Mouse (Mus musculus) small intestine, adult 2 months (tissue): ENCODE results near the gene Scgb1a1. TPM values are rescaled to one million over a fixed set of nuclear protein-coding genes. Genes with fewer than 3 reads are reported as not detected.
A peak's percentile ranks its signal among the peaks of the same experiment; 100 is the strongest.

Experiments
- H3K27ac ChIP-seq: fragments of 200-500 bp; 2 replicates; pipeline ENCODE4 v1.5.1; 2012; ENCODE audit warnings: low read depth, low read length, control low read depth, inconsistent platforms; ENCODE audit not compliant: insufficient read depth
- H3K27me3 ChIP-seq: fragments of 200-500 bp; 2 replicates; pipeline ENCODE4 v1.6.1; 2012; ENCODE audit warnings: mild to moderate bottlenecking, moderate library complexity, low read length, inconsistent platforms; ENCODE audit not compliant: control insufficient read depth, insufficient read depth
- H3K36me3 ChIP-seq: fragments of 200-500 bp; 2 replicates; pipeline ENCODE4 v1.6.1; 2012; ENCODE audit warnings: mild to moderate bottlenecking, low read length, control low read depth, inconsistent platforms; ENCODE audit not compliant: control insufficient read depth, insufficient read depth
- H3K4me1 ChIP-seq: fragments of 200-500 bp; 2 replicates; pipeline ENCODE4 v1.6.1; 2012; ENCODE audit warnings: low read length, inconsistent platforms, mixed read lengths; ENCODE audit not compliant: control insufficient read depth, insufficient read depth, insufficient read length
- H3K4me3 ChIP-seq: fragments of 200-500 bp; 2 replicates; pipeline ENCODE4 v1.5.1; 2012; ENCODE audit warnings: low read depth, mild to moderate bottlenecking, control low read depth, inconsistent platforms, low read length, moderate library complexity
- CTCF ChIP-seq: fragments of 200-500 bp; IDR thresholded peaks from 2 replicates; pipeline ENCODE4 v1.5.1; 2012; ENCODE audit warnings: low read depth, mild to moderate bottlenecking, control low read depth, inconsistent platforms, low read length, moderate library complexity, mixed read lengths; ENCODE audit not compliant: insufficient replicate concordance, insufficient read length; ENCODE audit errors: extremely low read depth
- POLR2A ChIP-seq: fragments of 200-500 bp; IDR thresholded peaks from 2 replicates; pipeline ENCODE4 v1.6.1; 2012; ENCODE audit warnings: low read depth, mild to moderate bottlenecking, control low read depth, inconsistent platforms, low read length, moderate library complexity
- WGBS: fragments of 180-500 bp; shearing (Covaris S2); methylation state at CpG from one replicate; pipeline ENCODE4 v1.1.7; 2018; 5-methylcytosine and 5-hydroxymethylcytosine counted together
- polyA plus RNA-seq: library from polyadenylated mRNA; depleted of rRNA; stranded (reverse); fragments of >200 nt; gene quantifications from 2 replicates; pipeline ENCODE4 v1.2.3, GENCODE M21; 2012; rRNA removed

Gene Scgb1a1
- polyA plus RNA-seq, 1 experiment = 3.7 TPM

DNA sequence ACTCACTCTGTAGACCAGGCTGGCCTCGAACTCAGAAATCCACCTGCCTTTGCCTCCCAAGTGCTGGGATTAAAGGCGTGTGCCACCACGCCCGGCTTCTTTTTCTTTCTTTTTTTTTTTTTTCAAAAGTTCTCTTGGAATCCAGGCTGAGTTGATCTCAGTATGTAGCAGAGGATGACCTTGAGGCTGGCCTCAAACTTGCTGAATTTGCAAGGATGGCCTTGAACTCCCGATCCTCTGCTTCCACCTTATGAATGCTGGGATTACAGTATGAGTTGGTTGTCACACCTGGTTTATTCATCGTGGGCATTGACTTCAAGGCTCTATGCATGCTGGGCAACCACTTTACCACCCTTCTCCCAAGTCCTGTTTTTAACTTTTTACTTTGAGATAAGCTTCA is 47.1 kb downstream of the Scgb1a1 start:
- H3K27me3 ChIP-seq = no peaks in the 10 kb centered on the region
- H3K27ac ChIP-seq = 0 out of 2 replicates have a peak overlapping the region, but pooled peaks have one; percentile 12
- no peak for TF ChIP-seq CTCF
- TF ChIP-seq POLR2A = no peak
- H3K4me1 ChIP-seq = peaks cover 17% of the 10 kb centered on the region
- no peaks in the 10 kb centered on the region for H3K36me3 ChIP-seq
- H3K4me3 ChIP-seq = no peak overlapping the region
- WGBS = 79% methylated on average over 6 of the region's 6 CpGs

DNA sequence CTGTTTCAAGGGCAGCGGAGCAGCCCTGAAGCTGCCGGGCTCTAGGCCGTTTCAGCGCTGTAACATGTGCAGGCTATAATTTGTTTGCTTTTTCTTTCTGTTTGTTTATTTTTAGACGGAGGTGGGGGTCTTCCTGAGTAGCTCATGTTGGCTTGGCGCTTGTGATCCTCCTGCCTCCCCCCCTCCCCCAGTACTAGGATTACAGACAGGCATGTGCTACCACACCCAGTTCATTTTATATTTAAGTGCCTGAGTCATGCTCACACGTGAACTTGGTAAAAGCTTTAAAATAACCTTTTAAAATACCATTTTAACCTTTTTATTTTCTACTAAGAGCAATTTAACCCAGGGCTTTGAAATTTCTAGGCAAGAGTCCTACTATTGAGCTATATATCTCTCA is 47.8 kb downstream of the Scgb1a1 start:
- 66% methylated on average over 7 of the region's 7 CpGs for WGBS
- Histone ChIP-seq H3K4me3 (no peak overlapping the region), H3K27me3 (no peaks in the 10 kb centered on the region), H3K36me3 (no peaks in the 10 kb centered on the region), H3K27ac (peak overlapping the region; percentile 74), H3K4me1 (peaks cover 17% of the 10 kb centered on the region)
- TF ChIP-seq CTCF (no peak), POLR2A (no peak)

- WGBS = 39% methylated on average over 4 of the region's 4 CpGs
- TF ChIP-seq POLR2A (no peak), CTCF (no peak)
- Histone ChIP-seq H3K4me1 (peaks cover 17% of the 10 kb centered on the region), H3K4me3 (no peak overlapping the region), H3K36me3 (no peaks in the 10 kb centered on the region), H3K27ac (peak overlapping the region; percentile 74), H3K27me3 (no peaks in the 10 kb centered on the region)
Observed at GRCm38 (mm10) chr19:9039266-9039665, 48.5 kb downstream of the Scgb1a1 start.

DNA sequence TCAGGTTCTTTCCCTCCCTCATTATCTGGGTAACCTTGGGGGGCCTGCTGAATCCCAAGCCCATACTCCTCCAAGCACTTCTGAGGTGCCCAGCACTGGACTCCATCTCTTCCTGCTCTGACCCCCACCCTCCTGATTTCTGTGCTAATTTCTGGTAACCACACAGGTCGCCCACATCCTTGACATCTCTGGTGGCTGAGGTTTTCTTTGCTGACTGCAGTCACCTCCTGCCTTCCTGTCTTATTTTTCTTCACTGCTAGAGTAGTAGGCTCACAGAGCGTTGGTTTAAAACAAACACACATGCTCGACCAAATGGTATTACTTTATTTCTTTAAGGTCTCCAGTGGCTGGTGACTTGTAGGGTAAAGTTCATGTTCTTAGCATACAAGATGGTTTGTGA is 49.6 kb downstream of the Scgb1a1 start:
- H3K27me3 ChIP-seq = no peaks in the 10 kb centered on the region
- TF ChIP-seq CTCF (no peak), POLR2A (no peak)
- WGBS = 59% methylated on average over 3 of the region's 3 CpGs
- peaks cover 21% of the 10 kb centered on the region for H3K4me1 ChIP-seq
- H3K4me3 ChIP-seq = no peak overlapping the region
- H3K27ac ChIP-seq = peak overlapping the region; percentile 44
- no peaks in the 10 kb centered on the region for H3K36me3 ChIP-seq

DNA sequence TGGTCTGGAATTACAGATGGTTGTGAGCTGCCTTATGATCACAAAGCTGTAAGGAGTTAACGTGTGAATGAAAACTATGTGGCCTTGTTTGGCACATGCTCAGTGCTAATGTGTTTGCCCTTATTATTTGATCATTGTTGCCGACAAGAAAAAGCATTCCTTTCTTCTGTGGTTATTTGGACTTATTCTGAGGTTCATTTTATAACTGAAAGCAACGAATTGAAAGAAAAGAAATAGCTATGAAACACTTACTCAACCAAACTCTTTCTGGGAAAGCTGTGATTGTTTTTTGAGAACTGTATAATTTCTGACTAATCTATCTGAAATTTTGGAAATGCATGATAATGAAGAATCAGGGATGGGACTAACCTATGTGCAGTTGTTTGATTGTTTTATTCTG is 52.7 kb downstream of the Scgb1a1 start:
- H3K27ac ChIP-seq = no peak overlapping the region
- no peaks in the 10 kb centered on the region for H3K27me3 ChIP-seq
- H3K4me1 ChIP-seq = peaks cover 21% of the 10 kb centered on the region
- H3K4me3 ChIP-seq = no peak overlapping the region
- H3K36me3 ChIP-seq = no peaks in the 10 kb centered on the region
- no peak for TF ChIP-seq POLR2A
- TF ChIP-seq CTCF = no peak
- 65% methylated on average over 3 of the region's 3 CpGs for WGBS

DNA sequence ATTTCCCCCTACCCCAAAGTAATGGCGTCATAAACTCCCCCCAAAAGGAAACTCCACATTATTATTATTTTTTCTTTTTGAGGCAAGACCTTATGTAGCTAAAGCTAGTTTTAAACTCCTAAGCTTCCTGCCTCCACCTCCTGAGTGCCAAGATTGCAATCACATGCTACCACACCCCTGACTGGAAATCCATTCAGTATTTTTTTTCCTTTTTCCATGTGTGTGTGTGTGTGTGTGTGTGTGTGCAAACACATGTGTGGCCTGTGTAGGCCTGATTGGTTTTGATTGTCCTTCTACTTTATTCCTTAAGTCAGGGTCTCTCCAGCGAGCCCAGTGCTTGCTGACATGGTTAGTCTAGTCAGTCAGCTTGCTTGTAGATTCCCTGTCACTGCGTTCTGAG is 53.3 kb downstream of the Scgb1a1 start:
- H3K4me1 ChIP-seq = peaks cover 16% of the 10 kb centered on the region; the same call in 1 of the 2 replicates
- H3K4me3 ChIP-seq = no peak overlapping the region
- TF ChIP-seq CTCF (no peak), POLR2A (no peak)
- H3K27me3 ChIP-seq = no peaks in the 10 kb centered on the region
- H3K27ac ChIP-seq = no peak overlapping the region
- no peaks in the 10 kb centered on the region for H3K36me3 ChIP-seq
- 90% methylated on average over 3 of the region's 3 CpGs for WGBS

Other genes with a start within 250 kb of the Scgb1a1 start
- 0.33 and 0.63 TPM in 2 replicates for gene Gng3, start 248.8 kb downstream of the Scgb1a1 start, polyA plus RNA-seq
- 0.11 and 0.17 TPM in 2 replicates for gene Lrrn4cl, start 237.2 kb downstream of the Scgb1a1 start, polyA plus RNA-seq
- gene Ubxn1, start 216.5 kb downstream of the Scgb1a1 start, polyA plus RNA-seq = 34.7 and 95.9 TPM in 2 replicates
- 14.0 and 19.2 TPM in 2 replicates for gene Uqcc3, start 207.0 kb downstream of the Scgb1a1 start, polyA plus RNA-seq
- gene Lbhd1, start 204.2 kb downstream of the Scgb1a1 start, polyA plus RNA-seq = 0.22 and 0.55 TPM in 2 replicates
- gene Gm49403, start 204.0 kb downstream of the Scgb1a1 start, polyA plus RNA-seq = not detected in 2 replicates
- gene 1810009A15Rik, start 199.1 kb downstream of the Scgb1a1 start, polyA plus RNA-seq = 9.5 and 11.4 TPM in 2 replicates
- gene Gm49416, start 199.0 kb downstream of the Scgb1a1 start, polyA plus RNA-seq = not detected in 2 replicates
- gene Ints5, start 195.0 kb downstream of the Scgb1a1 start, polyA plus RNA-seq = 13.2 and 19.5 TPM in 2 replicates
- 45.7 and 74.1 TPM in 2 replicates for gene Ganab, start 189.9 kb downstream of the Scgb1a1 start, polyA plus RNA-seq
- gene B3gat3, start 167.6 kb downstream of the Scgb1a1 start, polyA plus RNA-seq = 40.1 and 69.5 TPM in 2 replicates
- gene Rom1, start 158.6 kb downstream of the Scgb1a1 start, polyA plus RNA-seq = 7.2 and 15.1 TPM in 2 replicates
- 18.4 and 32.2 TPM in 2 replicates for gene Eml3, start 158.4 kb downstream of the Scgb1a1 start, polyA plus RNA-seq
- 15.0 and 21.7 TPM in 2 replicates for gene Mta2, start 146.1 kb downstream of the Scgb1a1 start, polyA plus RNA-seq
- gene Tut1, start 134.1 kb downstream of the Scgb1a1 start, polyA plus RNA-seq = 5.6 and 13.2 TPM in 2 replicates
- 90.2 and 129 TPM in 2 replicates for gene Eef1g, start 120.9 kb downstream of the Scgb1a1 start, polyA plus RNA-seq
- 5.1 and 14.7 TPM in 2 replicates for gene Ahnak, start 98.7 kb downstream of the Scgb1a1 start, polyA plus RNA-seq
- 0.37 and 0.41 TPM in 2 replicates for gene Asrgl1, start 47.7 kb upstream of the Scgb1a1 start, polyA plus RNA-seq